Mouse (Mus musculus) neural tube, embryonic 11.5 days (tissue): Measurements from ENCODE around the gene Prdx2. TPM values are rescaled to one million over a fixed set of nuclear protein-coding genes. Genes with fewer than 3 reads are reported as not detected.

Experiments
- ATAC-seq: fragments of 200-750 bp; cut with Nextera tagmentation; 2 replicates; pipeline ENCODE4 v1.8.0; 2017; ENCODE audit warnings: moderate number of reproducible peaks, mild to moderate bottlenecking, moderate TSS enrichment, moderate library complexity; ENCODE audit not compliant: insufficient read depth, low FRiP score, low TSS enrichment
- DNase-seq: peaks from one replicate; pipeline ENCODE4 v3.0.0-alpha.2; 2015; ENCODE audit warnings: low spot score
- H3K27ac ChIP-seq: fragments of 300-500 bp; sonication (generic); 2 replicates; pipeline ENCODE4 v1.5.1; 2014; ENCODE audit warnings: low read depth, mild to moderate bottlenecking, low read length
- H3K27me3 ChIP-seq: fragments of 300-500 bp; sonication (generic); 2 replicates; pipeline ENCODE4 v1.6.1; 2014; ENCODE audit warnings: mild to moderate bottlenecking, low read length, mixed read lengths; ENCODE audit not compliant: control insufficient read depth, insufficient read depth
- H3K36me3 ChIP-seq: fragments of 300-500 bp; sonication (generic); 2 replicates; pipeline ENCODE4 v1.6.1; 2014; ENCODE audit warnings: mild to moderate bottlenecking, low read length, moderate library complexity, mixed read lengths; ENCODE audit not compliant: control insufficient read depth, insufficient read depth
- H3K4me1 ChIP-seq: fragments of 300-500 bp; sonication (generic); 2 replicates; pipeline ENCODE4 v1.6.1; 2014; ENCODE audit warnings: low read length, mixed read lengths; ENCODE audit not compliant: control insufficient read depth, insufficient read depth
- H3K4me2 ChIP-seq: fragments of 300-500 bp; sonication (generic); 2 replicates; pipeline ENCODE4 v1.6.1; 2014; ENCODE audit warnings: low read depth, mild to moderate bottlenecking, moderate library complexity
- H3K4me3 ChIP-seq: fragments of 300-500 bp; sonication (generic); 2 replicates; pipeline ENCODE4 v1.5.1; 2014; ENCODE audit warnings: low read depth, low read length
- H3K9ac ChIP-seq: fragments of 300-500 bp; sonication (generic); 2 replicates; pipeline ENCODE4 v1.6.1; 2014; ENCODE audit warnings: mild to moderate bottlenecking, low read length
- H3K9me3 ChIP-seq: fragments of 300-500 bp; sonication (generic); 2 replicates; pipeline ENCODE4 v1.6.1; 2016; ENCODE audit warnings: low read length; ENCODE audit not compliant: control insufficient read depth
- WGBS: fragments of 180-500 bp; shearing (Covaris S2); extraction: QIAGEN DNeasy Blood & Tissue Kit; methylation state at CpG from one replicate; pipeline ENCODE4 v1.1.7; 2014; 5-methylcytosine and 5-hydroxymethylcytosine counted together
- polyA plus RNA-seq: library from polyadenylated mRNA; unstranded; fragments of >200 nt; fragmentation: Nextera tagmentation; extraction: Ambion mirVana; gene quantifications from 2 replicates; pipeline ENCODE4 v1.2.1, GENCODE M21; 2014

Gene Prdx2
- polyA plus RNA-seq, 1 experiment from 2014 or later, result 1,358 TPM

- H3K9me3 ChIP-seq, result no peaks in the 10 kb centered on the region
- H3K27me3 ChIP-seq, result peaks cover 39% of the 10 kb centered on the region
- 4% methylated on average over 14 of the region's 14 CpGs for WGBS
- peaks cover 16% of the 10 kb centered on the region for H3K4me1 ChIP-seq
- ATAC-seq (0 out of 2 replicates have a peak, but pooled peaks have one; percentile 33), DNase-seq (peak; percentile 48)
- H3K9ac ChIP-seq, result peak overlapping the region; percentile 3; the same call in 1 of the 2 replicates
- H3K4me3 ChIP-seq, result peak overlapping the region; percentile 47
- H3K27ac ChIP-seq, result no peak overlapping the region
- peak overlapping the region; percentile 69 for H3K4me2 ChIP-seq
- no peaks in the 10 kb centered on the region for H3K36me3 ChIP-seq
Measured at GRCm38 (mm10) chr8:84935489-84935888, 33.9 kb upstream of the Prdx2 start.

- DNase-seq, result no peak
- Histone ChIP-seq H3K9me3 (no peaks in the 10 kb centered on the region), H3K27ac (peak overlapping the region; percentile 49), H3K9ac (peak overlapping the region; percentile 71), H3K4me2 (peak overlapping the region; percentile 69), H3K4me3 (peak overlapping the region; percentile 47), H3K27me3 (peaks cover 35% of the 10 kb centered on the region), H3K4me1 (peaks cover 16% of the 10 kb centered on the region), H3K36me3 (no peaks in the 10 kb centered on the region)
- 19% methylated on average over 23 of the region's 23 CpGs for WGBS
- peak; percentile 20 for ATAC-seq
Measured at GRCm38 (mm10) chr8:84936041-84936961, 33.1 kb upstream of the Prdx2 start.

GRCm38 (mm10) chr8:84936962-84937546 lies 32.3 kb upstream of the Prdx2 start, which contains the start of gene Mast1:
Mast1 (minus strand) TSS chr8:84937359.
- H3K36me3 ChIP-seq, result no peaks in the 10 kb centered on the region

GRCm38 (mm10) chr8:84937620-84938485 lies 31.5 kb upstream of the Prdx2 start:
- H3K9ac ChIP-seq, result no peak overlapping the region
- no peaks in the 10 kb centered on the region for H3K9me3 ChIP-seq
- no peak overlapping the region for H3K27ac ChIP-seq
- 65% methylated on average over 13 of the region's 13 CpGs for WGBS
- ATAC-seq, result no peak
- H3K4me2 ChIP-seq, result peak overlapping the region; percentile 69
- H3K36me3 ChIP-seq, result no peaks in the 10 kb centered on the region
- no peak for DNase-seq
- no peak overlapping the region; the same call in 1 of the 2 replicates for H3K4me3 ChIP-seq
- H3K4me1 ChIP-seq, result peaks cover 16% of the 10 kb centered on the region
- peaks cover 35% of the 10 kb centered on the region for H3K27me3 ChIP-seq

More at GRCm38 (mm10) chr8:84936962-84937546, 32.3 kb upstream of the Prdx2 start, which contains the start of gene Mast1:
- peak within 1 kb of the TSS; percentile 47 for H3K4me3 ChIP-seq
- H3K27ac ChIP-seq, result peak within 1 kb of the TSS; percentile 49; the same call in 1 of the 2 replicates
- peak; percentile 86 for DNase-seq
- 0% methylated on average over 45 of the region's 50 CpGs for WGBS
- H3K27me3 ChIP-seq, result peaks cover 35% of the 10 kb centered on the region
- ATAC-seq, result peak; percentile 61
- peak within 1 kb of the TSS; percentile 69 for H3K4me2 ChIP-seq
- peaks cover 16% of the 10 kb centered on the region for H3K4me1 ChIP-seq
- H3K9ac ChIP-seq, result peak within 1 kb of the TSS; percentile 71
- no peaks in the 10 kb centered on the region for H3K9me3 ChIP-seq

- Histone ChIP-seq H3K4me3 (no peak overlapping the region), H3K4me2 (no peak overlapping the region), H3K4me1 (peaks cover 8% of the 10 kb centered on the region; the same call in 1 of the 2 replicates), H3K27me3 (peaks cover 45% of the 10 kb centered on the region), H3K27ac (no peak overlapping the region), H3K36me3 (no peaks in the 10 kb centered on the region), H3K9me3 (no peaks in the 10 kb centered on the region), H3K9ac (no peak overlapping the region)
- ATAC-seq (no peak), DNase-seq (no peak)
- 23% methylated on average over 4 of the region's 4 CpGs for WGBS
Measured at GRCm38 (mm10) chr8:84943699-84944098, 25.7 kb upstream of the Prdx2 start.

- Histone ChIP-seq H3K9ac (no peak overlapping the region), H3K4me3 (peak overlapping the region; percentile 15; the same call in 1 of the 2 replicates), H3K36me3 (no peaks in the 10 kb centered on the region), H3K27ac (no peak overlapping the region), H3K9me3 (no peaks in the 10 kb centered on the region), H3K4me1 (peaks cover 8% of the 10 kb centered on the region; the same call in 1 of the 2 replicates), H3K4me2 (peak overlapping the region; percentile 30), H3K27me3 (peaks cover 49% of the 10 kb centered on the region)
- 4% methylated on average over 26 of the region's 26 CpGs for WGBS
- ATAC-seq (peak; percentile 35; the same call in 1 of the 2 replicates), DNase-seq (peak; percentile 71)
Measured at GRCm38 (mm10) chr8:84944478-84945160, 24.8 kb upstream of the Prdx2 start.

- ATAC-seq, result peak; percentile 46
- H3K36me3 ChIP-seq, result no peaks in the 10 kb centered on the region
- WGBS, result 3% methylated on average over 11 of the region's 11 CpGs
- H3K9ac ChIP-seq, result no peak overlapping the region
- H3K27me3 ChIP-seq, result peaks cover 55% of the 10 kb centered on the region
- H3K4me1 ChIP-seq, result peaks cover 8% of the 10 kb centered on the region; the same call in 1 of the 2 replicates
- no peaks in the 10 kb centered on the region for H3K9me3 ChIP-seq
- no peak for DNase-seq
- H3K4me3 ChIP-seq, result peak overlapping the region; percentile 56
- peak overlapping the region; percentile 93 for H3K4me2 ChIP-seq
- H3K27ac ChIP-seq, result no peak overlapping the region
Measured at GRCm38 (mm10) chr8:84945235-84945632, 24.2 kb upstream of the Prdx2 start.
